Mouse (Mus musculus): Measurements from ENCODE around the gene Dera.

Gene Dera

GRCm38 (mm10) chr6:137759681-137760080 is 5.3 kb downstream of the Dera start:
- DNase-seq, result no peak

- DNase-seq, result no peak
Observed at GRCm38 (mm10) chr6:137760966-137761365, 6.6 kb downstream of the Dera start.

- DNase-seq, result no peak
Observed at GRCm38 (mm10) chr6:137764572-137765210, 10.3 kb downstream of the Dera start.

DNA sequence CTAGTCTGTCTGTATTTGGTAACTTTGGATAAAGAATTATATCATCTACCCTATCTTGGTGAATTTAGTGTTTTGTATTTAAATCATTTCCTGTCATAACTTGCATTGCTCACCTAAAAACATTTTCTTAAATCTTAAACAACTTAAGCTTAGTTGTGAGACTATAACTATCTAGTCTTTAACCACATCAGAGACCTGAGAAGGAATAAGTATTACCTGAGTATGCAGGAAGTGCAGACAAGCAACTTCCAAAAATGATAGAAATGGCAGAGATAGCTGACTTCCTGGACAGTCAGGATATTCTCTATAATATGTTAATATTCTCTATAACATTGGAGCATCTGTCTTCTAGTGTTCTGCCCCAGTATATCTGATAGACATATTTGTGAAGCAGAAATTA is 11.8 kb downstream of the Dera start:
- DNase-seq, result no peak

DNA sequence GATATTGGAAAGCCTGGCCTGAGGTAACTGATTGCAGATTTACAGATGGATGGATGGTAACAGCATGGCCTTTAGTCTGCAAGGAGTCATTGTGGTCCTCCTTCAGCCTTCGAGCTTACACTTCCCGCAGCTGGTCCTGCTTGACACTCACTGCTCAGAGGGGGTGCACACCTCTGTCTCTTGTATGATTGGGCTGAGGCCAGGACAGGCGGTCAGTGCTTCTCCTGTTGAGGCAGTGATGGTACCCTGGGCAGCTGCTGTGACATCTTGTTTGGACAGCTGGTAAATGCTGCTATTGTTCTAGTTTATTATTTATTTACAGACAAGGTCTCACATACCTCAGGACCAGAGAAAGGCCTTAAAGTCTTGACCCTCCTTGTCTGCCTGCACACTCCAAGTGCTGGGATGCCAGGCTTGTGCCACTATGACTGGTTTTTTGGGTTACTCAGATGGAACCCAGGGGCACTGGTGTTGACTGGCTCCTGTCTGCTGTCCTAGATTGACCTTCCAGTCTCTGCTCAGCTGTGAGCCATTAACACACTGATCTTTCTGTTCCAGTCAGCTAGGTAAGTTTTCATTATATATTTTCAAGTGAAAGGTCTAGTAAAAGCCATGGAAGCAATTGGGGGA is 17.4 kb downstream of the Dera start:
- DNase-seq, result no peak

- DNase-seq, result no peak
Observed at GRCm38 (mm10) chr6:137772918-137773636, 18.7 kb downstream of the Dera start.

- no peak for DNase-seq
Observed at GRCm38 (mm10) chr6:137773637-137774028, 19.3 kb downstream of the Dera start.

GRCm38 (mm10) chr6:137774166-137774565 is 19.8 kb downstream of the Dera start:
- DNase-seq, result no peak

GRCm38 (mm10) chr6:137775159-137775558 is 20.8 kb downstream of the Dera start:
- no peak for DNase-seq

DNA sequence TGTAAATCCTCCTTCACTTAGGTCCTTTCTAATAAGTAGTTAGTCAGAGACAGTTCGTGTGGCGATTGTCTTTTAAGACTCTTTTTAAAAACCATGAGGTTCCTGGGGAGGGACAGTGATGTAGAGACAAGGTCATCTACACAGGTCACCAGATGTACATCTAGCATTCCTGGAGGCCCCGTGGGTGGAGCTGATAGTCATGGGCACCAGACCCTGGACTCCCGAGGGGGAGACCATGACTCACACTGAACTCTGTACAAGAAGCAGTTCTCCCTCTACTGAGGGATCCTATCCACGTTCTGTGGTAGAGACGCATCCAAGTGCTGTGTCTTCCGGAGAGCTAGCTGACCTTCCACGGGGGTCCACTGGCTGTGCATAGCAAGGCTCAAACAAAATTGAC is 22.6 kb downstream of the Dera start:
- DNase-seq, result no peak

- DNase-seq, result no peak
Observed at GRCm38 (mm10) chr6:137783899-137784637, 29.7 kb downstream of the Dera start.

DNA sequence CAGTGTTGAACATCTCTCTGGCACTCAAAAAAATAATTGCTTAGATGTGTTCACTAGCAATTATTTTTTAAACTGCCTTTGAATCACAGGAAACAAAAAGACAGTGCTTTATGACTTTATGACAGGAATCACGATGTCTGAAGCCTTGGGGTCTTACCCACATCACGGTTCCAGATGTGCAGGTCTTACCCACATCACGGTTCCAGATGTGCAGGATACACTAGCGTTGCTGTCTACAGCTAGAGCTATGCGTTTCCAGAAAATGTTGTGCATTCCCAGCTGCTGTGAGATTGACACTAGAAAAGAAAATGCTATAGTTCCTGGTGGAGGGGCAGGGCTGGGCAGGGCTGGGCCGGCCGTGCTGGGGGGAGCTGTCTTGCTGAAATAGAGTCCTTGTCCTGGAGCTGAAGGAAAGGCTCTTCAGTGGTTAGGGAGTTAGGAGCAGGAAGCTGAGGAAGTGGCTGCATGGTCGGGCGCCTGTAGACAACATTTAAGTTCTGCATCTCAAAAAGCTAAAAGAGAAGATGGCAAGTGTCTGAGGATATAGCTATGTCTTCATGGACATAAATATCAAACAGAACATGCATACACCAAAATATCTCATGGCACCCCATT is 34.7 kb downstream of the Dera start:
- DNase-seq, result no peak

DNA sequence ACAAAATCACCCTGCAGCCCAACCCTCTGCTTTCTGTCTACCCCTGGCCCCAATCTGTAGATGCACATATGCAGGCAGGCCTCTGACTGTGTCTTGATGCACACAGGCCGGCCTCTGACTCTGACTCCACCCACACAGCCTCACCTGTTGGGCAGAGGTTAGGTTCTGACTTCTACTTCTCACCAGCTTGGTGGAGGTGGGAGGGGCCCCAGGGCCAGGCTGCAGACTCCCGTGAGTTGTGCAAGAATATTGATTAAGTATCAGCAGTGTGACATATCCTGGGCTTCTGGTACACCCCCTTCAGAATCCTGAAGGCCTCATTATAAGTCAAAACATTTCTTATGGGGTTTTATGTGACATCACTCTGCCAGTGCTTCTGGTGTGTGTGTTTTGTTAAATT is 35.3 kb downstream of the Dera start:
- no peak for DNase-seq

DNA sequence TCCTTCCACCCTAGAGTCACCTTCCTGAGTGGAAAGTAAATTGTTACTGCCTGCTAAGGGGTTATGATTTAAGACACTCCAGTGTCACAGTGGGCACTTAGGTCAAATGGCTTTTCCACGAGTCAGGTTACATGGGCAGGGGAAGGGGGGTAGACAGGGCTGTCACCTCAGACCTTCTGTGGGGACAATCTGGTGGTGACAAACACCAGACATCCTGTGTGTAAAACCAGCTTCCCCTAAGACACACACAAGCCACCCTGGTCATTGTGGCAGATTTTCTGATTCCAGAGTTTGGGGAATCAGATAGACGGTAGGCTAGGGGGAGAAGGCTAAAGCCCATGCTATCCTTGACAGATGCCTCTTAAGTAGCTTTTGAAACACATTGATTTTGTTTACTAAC is 41.1 kb downstream of the Dera start:
- DNase-seq, result no peak

DNA sequence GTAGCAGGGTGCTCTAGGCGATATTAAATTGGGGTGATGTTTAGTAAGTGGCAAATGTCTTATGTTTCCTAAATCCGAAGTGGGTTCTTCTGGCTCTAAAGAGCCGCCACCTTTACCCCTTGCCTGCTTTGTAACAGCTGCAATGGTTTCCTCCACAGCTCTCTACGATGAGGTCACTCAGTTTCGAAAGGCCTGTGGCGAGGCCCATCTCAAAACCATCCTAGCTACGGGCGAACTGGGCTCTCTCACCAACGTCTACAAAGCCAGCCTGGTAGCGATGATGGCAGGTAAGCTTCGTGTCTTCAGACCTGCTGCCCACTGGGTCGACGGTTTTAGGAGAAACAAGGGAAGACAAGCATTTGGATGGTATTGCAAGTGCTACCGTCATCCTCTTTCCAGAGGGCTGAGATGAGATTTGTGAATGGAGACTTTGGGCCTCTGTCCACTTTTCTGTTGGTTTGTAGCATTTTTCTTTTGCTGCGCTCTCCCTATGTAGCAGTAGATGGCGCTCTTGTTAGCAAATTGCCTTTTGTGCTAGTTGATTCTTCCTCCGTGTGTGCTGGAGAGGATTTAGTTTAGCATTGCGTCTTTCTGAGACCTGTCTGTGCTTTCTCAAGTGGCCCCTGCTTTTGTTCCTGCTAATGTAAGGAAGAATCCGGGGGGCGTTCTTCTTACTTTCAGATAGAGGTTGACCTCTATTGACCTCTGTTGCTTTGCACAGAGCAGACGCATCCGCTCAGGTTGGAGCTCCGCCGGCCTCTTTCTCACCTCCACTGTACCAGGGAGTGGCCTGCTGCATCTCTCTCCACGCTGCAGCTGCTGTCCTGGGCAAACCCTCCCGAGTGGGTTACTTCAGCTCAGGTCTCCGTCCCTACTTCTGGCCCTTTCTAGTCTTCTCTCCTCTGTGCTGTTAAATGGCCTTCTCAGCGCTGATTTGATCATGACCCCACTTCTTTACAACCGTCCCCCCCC is 42.5 kb downstream of the Dera start:
- DNase-seq, result no peak

GRCm38 (mm10) chr6:137799253-137799652 is 44.9 kb downstream of the Dera start:
- DNase-seq, result no peak

GRCm38 (mm10) chr6:137803456-137804005 is 49.2 kb downstream of the Dera start:
- no peak for DNase-seq

DNA sequence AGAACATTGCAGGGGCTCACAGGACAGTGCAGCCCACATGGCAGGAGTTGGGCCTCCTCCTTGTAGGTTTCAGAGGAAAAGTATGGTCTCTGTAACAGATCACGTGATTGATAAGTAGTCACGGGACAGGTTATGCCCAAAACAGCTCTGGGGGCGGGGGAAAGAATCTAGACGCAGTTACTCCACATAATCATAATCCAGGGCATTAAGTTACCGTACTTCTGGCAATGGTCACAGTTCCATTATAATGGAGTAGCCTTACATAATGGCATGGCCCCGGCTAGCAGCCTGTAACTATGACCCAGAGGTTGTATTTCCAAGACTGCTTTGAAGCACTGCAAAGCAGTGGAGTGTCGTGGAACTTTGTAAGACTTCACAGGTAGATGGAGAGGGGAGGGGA is 49.8 kb downstream of the Dera start:
- no peak for DNase-seq

DNA sequence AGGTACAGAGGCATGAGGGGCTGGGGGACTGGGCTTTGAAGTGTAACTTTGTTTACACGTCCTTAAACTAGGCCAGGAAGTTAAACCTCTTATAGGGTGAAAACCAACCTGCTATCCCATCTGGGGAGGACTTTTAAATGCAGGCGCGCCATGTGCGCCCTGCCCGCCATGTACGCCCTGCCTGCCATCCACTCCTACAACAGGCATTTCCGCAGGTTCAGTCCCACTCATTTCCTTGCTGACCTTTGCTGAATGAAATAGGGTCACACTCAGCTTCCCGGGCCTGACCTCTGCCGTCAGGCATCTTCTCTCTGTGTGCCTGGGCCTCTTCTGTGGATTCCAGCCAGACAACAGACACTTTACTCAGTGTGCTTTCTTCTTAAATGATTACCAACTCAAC is 50.3 kb downstream of the Dera start:
- DNase-seq, result no peak

DNA sequence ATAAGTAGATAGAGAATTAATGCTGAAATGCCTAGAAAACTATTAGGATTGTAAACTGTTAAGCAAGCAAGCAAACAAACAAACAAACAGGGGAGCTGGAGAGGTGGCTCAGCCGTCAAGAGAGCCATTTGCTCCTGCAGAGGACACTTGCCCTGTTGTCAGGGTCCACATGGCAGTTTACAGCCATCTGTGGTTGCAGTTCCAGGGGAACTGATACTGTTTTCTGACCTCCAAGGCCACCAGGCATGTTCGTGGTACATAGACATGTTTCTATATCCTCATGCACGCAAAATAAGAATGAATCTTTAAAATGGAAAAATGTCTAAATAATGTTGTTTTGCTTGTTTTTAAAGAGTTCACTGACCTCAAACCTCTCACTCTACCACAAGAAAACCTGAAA is 52.0 kb downstream of the Dera start:
- no peak for DNase-seq

- no peak for DNase-seq
Observed at GRCm38 (mm10) chr6:137806806-137807205, 52.5 kb downstream of the Dera start.

- no peak for DNase-seq
Observed at GRCm38 (mm10) chr6:137807296-137807695, 53.0 kb downstream of the Dera start.
